Mouse (Mus musculus): ENCODE measurements around the gene Sirpa.

Gene Sirpa

DNA sequence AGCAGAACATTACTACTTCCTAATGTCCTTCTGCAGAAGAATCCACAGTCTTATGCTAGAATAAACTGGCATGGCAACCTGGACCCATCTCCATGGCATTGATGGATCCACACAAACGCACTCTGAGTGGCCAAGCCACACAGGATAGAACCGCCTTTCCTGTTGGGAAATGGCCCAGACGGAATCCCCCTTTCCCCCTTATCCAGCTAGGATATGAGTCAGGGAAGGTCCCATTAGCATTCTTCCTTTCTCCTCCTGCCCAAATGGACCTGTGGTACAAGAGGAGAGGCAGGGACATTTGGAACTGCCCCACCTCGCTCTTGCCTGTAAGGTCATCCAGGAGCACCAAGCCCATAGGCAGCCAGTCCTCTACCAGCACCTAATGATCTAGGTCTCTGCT is 10.4 kb upstream of the Sirpa start:
- no peak for DNase-seq (ENCODE audit: inconsistent ontology term)

DNA sequence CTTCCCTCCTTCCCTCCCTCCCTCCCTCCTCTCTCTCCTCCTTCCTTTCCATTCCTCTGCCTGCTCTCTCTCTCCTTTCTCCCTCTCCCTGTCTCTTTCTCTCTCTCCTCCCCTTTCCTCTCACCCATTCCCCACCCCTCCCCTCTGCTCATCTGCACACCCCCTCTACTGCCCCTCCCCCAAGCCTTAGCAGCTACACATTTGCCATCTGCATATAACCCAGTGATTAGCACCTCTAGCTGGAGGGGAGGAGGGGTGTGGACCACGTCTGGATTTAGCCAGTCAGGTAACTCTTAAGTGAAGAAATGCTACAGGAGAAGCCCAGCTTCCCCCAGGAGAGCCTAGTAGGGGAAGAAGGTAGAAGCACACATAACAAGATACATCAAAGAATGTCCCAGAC is 7.7 kb upstream of the Sirpa start:
- no peak for DNase-seq (ENCODE audit: inconsistent ontology term)

DNA sequence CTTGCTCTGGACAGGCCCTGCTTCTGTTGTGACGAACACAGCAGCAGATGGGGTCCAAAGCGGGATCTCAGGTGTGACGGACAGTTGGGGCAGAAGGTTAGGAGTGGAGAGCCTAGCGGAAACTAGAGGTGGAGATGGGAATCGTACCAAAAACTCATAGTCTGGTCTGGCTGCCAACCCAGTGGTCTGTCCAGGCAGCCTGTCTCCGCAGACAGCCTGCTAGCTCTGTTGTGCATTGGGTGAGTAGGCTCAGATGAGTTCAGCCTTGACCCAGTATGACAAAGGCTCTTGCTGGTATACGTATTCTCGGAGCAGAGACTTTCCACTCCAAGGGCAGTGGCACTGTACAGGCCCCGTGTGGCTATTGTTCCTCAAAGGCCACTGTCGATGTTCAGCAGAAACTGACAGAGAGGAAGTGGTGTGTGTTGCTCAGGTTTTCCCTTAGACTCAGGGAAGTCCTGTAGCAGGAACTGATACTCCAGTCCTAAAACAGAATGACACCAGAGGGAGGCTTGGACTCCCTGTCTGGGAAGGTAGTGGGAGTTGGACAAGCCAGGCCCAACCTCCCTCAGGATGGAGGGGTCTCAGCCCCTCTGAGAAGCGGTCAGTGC is 6.6 kb upstream of the Sirpa start:
- no peak for DNase-seq (ENCODE audit: inconsistent ontology term)

DNA sequence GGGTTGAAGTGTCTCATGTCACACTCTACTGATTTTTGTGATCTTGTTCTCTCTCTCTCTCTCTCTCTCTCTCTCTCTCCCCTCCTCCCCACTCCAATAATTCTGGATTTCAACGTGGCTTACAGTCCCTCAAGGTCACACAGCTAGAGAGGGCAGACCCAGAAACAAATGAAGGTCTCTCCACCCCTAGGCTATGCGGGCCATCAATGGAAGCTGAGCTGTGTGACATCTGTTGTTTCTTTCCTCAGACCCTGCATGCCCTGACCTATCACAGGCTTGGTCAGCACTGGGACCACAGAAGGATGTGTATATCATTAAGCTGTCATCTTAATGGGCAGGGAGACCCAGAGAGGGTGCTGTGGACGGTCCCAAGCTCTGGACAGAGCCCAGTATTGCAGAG is 5.4 kb upstream of the Sirpa start:
- DNase-seq (ENCODE audit: inconsistent ontology term), result no peak

DNA sequence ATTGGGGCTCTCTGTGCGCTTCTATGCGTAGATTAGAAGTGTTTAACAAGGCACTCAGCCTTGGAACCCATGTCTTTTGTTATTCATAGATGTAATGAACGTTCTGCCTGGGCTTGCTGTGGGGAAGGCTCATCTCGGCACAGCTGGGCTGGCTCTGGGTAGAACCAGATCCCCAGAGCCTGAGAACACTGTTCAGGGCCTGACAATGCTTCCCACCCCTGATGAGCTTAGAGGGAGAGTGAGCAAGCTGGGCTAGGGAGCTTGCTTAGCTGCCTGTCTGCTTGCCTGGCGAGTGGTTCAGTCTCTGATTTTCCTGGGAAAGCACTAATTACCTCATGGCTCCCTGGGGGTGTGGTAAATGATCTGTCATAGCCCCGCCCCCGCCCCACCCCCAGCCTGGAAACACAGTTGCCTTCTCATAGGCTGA is 4.8 kb upstream of the Sirpa start:
- peak; percentile 27 for DNase-seq (ENCODE audit: inconsistent ontology term)

DNA sequence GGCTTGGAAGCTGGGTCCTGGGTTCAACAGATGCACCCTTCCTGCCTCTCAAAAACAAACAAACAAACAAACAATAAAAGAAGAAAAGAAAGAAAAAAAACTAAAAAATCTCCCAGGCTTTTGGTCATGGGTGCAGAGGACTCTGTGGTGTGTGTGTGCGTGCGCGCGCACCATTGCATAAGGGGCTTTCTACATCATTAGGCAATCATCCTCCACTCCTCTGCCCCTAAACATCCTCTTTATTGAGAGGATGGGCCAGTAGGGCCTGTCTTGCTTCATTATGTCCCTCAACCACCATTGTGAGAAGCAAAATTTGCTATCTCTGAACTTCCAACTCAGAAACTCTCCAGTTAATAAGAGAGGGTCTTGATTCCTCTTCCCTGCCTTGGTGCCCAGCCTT is 738 bp upstream of the Sirpa start:
- no peak for DNase-seq (ENCODE audit: inconsistent ontology term)

DNA sequence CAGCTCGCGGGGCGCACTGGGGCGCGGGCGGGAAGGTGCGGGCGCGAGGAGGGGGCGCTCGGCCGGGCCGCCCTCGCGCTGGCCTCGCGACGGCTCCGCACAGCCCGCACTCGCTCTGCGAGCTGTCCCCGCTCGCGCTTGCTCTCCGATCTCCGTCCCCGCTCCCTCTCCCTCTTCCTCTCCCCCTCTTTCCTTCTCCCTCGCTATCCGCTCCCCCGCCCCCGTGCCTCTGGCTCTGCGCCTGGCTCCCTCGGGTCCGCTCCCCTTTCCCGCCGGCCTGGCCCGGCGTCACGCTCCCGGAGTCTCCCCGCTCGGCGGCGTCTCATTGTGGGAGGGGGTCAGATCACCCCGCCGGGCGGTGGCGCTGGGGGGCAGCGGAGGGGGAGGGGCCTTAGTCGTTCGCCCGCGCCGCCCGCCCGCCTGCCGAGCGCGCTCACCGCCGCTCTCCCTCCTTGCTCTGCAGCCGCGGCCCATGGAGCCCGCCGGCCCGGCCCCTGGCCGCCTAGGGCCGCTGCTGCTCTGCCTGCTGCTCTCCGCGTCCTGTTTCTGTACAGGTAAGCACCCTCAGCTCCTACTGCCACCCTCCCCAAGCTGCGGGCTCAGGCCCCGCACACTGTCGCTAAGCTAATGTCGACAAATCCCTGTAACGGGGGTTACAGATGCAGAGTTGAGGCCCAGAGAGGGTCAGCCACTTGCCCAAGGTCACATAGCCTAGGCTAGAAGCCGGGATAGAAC is 673 bp downstream of the Sirpa start:
- DNase-seq (ENCODE audit: inconsistent ontology term), result peak; percentile 88

DNA sequence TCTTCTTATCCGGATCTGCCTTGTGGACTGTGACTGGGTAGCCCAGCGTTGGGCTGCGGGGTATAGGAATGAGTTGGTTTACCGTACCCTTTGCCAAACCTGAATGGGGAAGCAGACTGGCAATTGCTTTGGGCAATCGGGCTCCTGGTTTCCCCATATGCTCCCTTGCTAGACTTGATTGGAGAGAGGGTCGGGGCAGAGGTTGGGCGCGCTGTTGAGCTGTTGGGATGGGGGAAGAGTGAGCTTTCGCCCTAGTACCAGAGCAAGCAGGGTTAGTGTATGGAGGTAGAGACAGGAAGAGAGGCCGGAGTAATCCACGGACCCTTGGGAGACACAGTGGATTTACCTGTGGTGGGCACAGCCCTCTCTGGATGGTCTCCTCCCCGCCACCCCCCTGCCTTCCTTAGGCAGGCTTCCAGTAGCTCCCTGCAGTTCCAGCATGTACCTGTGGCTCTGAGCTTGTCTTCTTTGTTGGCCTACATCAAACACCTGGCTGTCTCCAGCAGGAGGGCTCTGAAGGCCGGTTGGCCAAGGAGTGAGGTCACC is 1.3 kb downstream of the Sirpa start:
- no peak for DNase-seq (ENCODE audit: inconsistent ontology term)

DNA sequence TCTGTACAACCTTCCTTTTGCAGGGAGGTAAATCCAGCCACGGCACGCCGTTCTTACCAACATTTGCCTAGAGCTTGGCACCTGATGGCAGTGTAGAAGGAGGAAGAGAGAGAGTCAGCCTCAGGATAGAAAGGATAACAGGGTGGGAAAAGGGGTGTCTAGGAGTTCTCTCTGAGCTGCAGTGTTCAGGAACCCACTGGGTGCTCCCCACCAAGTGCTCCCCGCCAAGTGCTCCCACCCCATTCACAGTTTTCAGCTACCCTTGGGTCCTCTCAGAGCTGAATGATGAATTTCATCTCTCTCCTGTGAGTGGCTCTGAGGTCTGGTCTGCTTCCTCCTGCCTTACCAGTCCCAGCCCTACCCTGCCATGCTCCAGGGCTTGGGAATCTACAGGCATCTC is 1.9 kb downstream of the Sirpa start:
- DNase-seq (ENCODE audit: inconsistent ontology term), result no peak

DNA sequence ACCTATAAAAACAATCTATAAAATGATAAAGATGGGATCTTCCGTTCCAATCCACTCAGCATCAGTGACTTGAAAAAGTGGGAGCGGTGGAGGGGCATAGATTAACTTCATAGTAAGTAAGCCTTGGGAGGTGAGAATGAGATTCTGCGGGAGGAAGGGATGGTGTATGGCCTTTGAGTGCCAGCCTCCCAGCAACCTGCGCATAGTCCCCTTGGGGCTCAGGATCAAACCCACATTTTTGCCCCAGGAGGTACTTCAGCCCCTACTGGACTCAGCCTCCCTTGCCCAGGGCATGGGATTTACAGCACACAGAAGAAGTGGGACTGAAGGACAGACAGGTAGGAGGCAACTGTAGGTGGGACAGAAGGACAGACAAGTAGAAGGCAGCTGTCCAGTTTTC is 2.6 kb downstream of the Sirpa start:
- DNase-seq (ENCODE audit: inconsistent ontology term), result no peak

DNA sequence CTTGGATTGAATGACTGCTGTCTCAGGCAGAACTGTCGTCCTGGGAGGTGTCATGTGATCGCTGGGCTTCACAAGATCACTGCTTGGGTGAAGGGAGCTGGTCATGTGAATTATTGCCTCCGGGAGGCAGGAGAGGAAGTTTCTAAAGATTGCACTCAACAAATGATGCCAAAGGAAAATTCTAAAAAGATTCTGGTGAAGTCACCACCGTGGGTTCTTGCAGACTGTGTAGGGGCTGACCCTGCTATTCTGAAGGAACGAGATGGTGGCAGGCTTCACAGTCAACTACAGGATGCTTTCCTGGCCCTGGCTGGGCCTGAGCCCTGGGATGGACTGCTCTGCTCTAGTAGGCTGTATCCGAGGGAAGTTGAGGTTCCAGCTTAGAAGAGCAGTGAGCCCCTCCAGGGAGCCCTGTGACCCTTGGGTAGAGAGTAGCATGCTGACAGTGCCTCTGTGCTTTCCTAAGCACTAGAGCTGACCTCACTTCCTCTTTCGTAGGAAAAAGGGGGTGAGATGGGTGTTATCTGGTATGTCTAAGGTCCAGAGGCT is 3.1 kb downstream of the Sirpa start:
- DNase-seq (ENCODE audit: inconsistent ontology term), result no peak

DNA sequence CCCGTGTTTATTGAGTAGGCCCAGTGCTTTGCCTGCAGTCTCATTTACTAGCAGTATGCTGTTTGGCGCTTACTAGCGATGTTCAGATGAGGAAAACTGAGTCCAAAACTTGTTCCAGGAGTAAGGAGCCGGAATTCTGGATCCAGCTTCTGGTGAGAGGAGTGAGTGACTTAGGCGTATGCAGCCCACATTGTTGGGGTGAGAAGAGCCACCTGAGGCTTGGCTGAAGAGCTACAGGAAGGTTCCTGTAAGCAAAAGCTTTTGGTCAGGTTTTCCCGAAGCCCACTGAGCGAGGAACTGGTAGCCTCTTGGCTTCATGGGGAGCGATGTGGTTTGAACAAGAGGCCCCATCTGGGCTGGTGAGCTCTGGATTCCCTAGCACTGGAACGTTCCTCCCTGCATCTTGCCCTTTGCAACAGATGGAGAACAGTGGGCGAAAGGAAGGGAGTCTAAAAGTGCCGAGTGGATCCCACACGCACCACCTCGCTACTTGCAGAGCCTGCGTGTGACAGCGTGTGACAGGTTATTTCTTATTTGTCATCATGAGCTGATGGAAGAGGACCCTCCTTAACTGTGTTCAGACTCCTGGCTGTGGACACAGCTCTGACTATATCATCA is 4.0 kb downstream of the Sirpa start:
- no peak for DNase-seq (ENCODE audit: inconsistent ontology term)

DNA sequence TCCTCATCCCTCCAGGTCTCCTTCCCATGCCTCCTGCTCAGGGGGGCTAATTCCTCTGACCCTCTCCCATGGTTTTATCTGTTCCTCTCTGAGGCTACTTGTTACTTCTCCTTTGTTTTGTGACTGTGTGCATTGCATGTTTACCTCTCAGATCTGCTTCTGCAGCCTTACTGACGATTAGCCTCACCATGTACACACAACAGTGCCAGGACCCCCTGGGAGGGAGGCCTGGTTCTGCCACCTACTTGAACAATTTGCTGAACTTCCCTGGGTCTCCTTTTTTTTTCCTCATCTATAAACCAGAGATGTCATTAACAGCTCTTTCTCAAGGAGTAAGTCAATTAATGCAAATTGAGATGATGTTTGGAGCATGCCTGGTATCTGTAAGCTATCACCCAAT is 4.9 kb downstream of the Sirpa start:
- DNase-seq (ENCODE audit: inconsistent ontology term), result no peak

DNA sequence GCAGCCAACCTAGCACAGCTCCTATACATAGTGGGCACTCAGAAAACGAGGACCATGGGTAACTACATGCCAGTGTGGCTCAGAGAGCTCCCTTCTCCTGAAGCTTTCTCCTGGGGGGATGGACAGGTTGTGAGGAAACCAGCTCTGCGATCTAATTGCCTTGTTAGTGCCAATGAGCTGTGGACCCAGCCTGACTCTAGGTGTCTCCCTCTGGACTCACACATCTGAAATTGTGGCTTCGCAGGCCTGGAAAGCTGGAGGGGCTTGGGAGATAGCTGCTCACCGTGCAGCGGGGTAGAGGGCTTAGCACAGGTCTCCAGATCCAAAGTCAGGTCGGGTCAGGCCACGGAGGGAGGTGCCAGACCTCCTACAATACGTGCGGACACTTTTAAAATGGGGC is 5.5 kb downstream of the Sirpa start:
- DNase-seq (ENCODE audit: inconsistent ontology term), result no peak

DNA sequence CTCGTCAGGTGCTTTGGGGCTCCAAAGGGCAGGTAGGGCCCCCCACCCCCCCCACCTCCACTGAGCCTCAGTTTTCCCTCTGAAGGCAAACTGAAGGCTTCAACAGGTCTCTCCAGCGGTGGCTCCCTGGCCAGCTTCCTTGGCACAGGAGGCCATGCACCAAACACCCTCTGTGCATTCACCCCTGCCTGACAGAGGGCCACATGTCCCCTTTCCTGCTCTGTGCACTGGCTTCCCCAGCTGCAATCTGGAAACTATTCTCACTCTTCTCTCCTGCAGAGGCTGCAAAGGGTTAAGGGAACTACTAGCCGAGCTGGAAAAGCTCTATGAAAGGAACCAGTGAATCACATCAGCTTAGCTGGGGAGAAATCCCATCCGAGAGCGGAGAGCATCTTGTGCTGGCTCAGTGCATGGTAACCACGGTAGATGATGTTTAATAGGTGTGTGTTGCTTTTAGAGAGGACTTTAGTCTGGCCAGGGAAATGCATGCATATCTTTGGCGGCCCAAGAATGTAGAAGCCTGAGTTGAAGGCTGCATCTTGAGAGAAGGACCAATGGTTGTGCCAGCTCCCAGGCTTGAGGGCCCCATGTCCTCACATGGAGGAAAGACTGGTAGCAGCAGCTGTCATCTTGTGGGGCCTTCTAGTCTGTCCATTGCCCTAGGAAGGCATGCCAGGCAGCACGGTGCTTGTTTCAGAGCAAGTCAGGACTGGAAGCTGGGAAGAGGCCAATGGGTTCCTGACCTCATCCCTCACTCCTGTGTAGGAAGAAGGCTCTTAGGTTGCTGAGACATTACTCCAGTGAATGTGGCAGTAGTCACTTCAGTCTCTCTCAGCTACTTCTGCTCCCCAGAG is 6.8 kb downstream of the Sirpa start:
- DNase-seq (ENCODE audit: inconsistent ontology term), result no peak

DNA sequence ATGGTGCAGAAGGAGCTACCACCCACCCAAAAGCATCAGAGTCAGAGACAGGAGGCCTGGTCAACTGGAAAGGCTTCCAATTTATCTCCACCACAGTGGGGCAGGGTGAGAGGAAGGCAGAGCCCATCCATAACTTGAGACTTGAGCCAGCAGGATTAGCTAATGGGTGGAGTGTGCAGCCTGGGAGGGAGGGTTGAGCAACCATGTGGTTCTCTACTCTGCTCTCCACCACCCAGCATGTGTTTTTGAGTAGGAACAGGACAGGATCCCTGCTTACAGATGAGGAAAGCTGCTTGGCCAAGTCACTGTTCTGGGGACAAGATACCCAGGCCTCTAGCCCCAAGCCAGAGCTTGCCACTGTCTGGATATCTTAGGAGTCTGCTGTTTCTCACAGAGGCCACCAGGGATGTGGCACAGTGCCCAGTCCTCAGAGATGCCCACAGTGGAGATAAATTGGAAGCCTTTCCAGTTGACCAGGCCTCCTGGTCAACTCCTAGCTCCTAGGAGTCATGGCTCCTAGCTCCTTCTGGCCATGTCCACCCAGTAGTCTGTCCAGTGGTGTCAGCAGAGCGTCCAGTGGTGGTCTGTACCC is 8.5 kb downstream of the Sirpa start:
- no peak for DNase-seq (ENCODE audit: inconsistent ontology term)

DNA sequence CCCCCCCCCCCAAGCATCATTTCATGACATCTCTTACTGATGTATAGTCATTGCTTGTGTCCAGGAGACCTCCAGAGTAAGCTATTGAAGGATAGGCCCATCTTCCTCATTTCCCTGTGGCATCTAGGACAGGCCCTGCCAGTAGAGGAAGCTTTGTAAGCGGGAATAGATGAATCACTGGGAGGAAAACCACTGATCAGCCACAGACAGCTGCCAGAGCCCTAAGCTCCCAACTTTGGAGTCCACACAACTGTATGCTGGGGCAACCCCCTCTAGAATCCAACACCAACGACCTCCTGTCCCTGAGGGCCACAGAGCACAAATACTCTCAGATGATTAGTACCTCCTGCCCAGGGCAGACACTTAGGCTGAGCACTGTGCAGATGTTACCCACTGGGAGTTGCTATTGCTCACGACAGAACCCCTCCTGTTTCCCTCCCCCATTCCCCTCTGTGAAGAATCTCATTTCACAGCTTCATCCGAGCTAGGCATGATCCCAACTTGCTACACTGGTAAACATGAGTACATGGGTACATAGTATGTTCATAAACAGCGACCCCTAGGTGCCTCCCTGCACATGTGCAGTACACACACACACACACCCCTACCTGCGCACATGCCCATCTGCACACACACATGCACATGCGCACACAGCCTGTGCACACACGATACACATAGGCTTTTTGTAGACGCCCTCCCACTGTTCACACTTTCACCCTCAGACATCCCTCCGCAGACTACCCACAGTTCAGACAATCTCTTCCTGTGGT is 9.4 kb downstream of the Sirpa start:
- DNase-seq (ENCODE audit: inconsistent ontology term), result no peak

DNA sequence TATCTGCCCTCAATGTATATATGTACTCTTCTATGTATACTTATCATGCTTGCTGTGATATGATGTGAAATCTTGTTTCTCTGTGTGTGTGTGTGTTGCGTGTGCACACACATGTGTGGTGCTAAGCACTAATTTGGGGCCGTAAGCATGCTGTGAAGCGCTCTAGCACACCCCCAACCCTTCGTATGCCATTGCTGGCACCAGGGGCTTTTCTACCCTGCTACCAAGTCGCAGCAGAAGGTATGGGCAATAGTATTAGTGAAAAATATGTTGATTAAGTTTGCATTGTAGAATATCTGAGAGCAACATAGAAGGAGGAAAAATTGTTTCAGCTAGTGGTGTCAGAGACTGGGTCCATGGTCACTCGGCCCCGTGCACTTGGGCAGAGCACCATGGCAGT is 10.2 kb downstream of the Sirpa start:
- no peak for DNase-seq (ENCODE audit: inconsistent ontology term)

DNA sequence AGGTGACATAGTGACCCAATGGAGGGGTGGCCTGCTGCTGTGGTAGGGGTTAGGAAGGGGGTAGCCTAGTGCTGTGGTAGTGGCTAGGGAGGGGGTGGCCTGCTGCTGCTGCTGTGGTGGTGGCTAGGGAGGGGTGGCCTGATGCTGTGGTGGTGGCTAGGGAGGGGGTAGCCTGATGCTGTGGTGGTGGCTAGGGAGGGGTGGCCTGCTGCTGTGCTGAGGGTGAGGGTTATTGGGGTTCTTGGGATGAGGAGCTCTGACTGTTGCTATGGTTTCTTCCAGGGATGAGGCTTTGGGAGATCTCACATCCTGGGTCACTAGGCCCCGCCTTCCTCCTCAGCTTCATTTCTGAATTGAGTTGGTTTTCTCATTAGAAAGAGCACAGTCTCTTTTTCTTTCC is 10.9 kb downstream of the Sirpa start:
- no peak for DNase-seq (ENCODE audit: inconsistent ontology term)

DNA sequence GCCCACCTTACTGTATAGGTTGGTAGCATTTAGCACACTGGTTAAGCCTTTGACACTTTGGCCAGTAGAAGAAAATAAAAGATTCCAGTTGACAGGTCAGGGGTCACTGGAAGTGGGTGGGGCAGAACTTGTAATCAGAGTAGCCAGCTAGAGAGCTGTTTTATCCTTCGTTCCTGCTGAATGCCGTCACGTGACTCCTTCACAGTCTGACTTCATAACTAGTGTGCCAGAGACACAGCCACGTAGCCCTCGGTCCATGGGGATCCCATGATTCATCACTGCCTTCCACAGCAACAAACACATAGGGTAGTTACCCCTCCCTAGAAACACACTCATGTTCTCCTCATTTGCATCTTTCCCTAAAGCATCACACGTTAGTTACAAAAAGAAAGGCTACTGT is 11.4 kb downstream of the Sirpa start:
- no peak for DNase-seq (ENCODE audit: inconsistent ontology term)

DNA sequence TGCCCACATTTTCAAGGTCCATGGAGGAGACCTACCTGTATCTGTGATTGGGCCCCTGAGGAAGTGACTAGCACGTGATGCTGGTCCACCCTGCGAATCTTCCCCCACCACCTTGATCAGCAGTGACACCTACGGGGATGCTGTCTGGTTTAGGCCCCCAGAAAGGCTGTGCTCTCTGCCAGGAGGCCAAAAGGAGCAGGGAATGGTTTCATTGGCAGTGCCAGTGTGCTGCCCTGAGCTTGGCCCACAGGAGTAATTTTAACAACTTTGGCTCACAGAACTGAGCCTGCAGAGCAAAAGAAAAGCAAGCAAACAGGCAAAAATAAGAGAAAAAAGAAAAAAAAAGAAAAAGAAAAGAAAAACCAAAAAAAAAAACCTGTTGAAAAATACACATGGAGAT is 13.2 kb downstream of the Sirpa start:
- no peak for DNase-seq (ENCODE audit: inconsistent ontology term)
